Mouse (Mus musculus) hindbrain, embryonic 16.5 days (tissue): ENCODE data around the gene Tmem165. TPM values are rescaled to one million over a fixed set of nuclear protein-coding genes. Genes with fewer than 3 reads are reported as not detected.

Experiments
- ATAC-seq: fragments of 200-750 bp; cut with Nextera tagmentation; 2 replicates; pipeline ENCODE4 v1.8.0; 2017; ENCODE audit warnings: moderate TSS enrichment, moderate library complexity
- H3K27ac ChIP-seq: fragments of 300-500 bp; sonication (generic); 2 replicates; pipeline ENCODE4 v1.5.1; 2014; ENCODE audit warnings: low read depth, mild to moderate bottlenecking, control low read depth, low read length, moderate library complexity
- H3K27me3 ChIP-seq: fragments of 300-500 bp; sonication (generic); replicated peaks from 2 replicates; pipeline ENCODE4 v1.6.1; 2014; ENCODE audit warnings: low read length; ENCODE audit not compliant: control insufficient read depth, insufficient read depth
- H3K36me3 ChIP-seq: fragments of 300-500 bp; sonication (generic); 2 replicates; pipeline ENCODE4 v1.6.1; 2014; ENCODE audit warnings: mild to moderate bottlenecking, low read length, moderate library complexity, mixed read lengths; ENCODE audit not compliant: control insufficient read depth, insufficient read depth
- H3K4me1 ChIP-seq: fragments of 300-500 bp; sonication (generic); 2 replicates; pipeline ENCODE4 v1.6.1; 2014; ENCODE audit warnings: low read depth, low read length; ENCODE audit not compliant: control insufficient read depth, insufficient read depth
- H3K4me2 ChIP-seq: fragments of 300-500 bp; sonication (generic); 2 replicates; pipeline ENCODE4 v1.6.1; 2014; ENCODE audit warnings: mild to moderate bottlenecking, low read length, control low read depth, moderate library complexity
- H3K4me3 ChIP-seq: fragments of 300-500 bp; sonication (generic); 2 replicates; pipeline ENCODE4 v1.5.1; 2014; ENCODE audit warnings: mild to moderate bottlenecking, low read length, control low read depth, moderate library complexity
- H3K9ac ChIP-seq: fragments of 300-500 bp; sonication (generic); 2 replicates; pipeline ENCODE4 v1.6.1; 2014; ENCODE audit warnings: low read depth, mild to moderate bottlenecking, control low read depth, low read length, moderate library complexity
- H3K9me3 ChIP-seq: fragments of 300-500 bp; sonication (generic); 2 replicates; pipeline ENCODE4 v1.6.1; 2014; ENCODE audit warnings: mild to moderate bottlenecking, low read length, moderate library complexity; ENCODE audit not compliant: control insufficient read depth
- WGBS: fragments of 180-500 bp; shearing (Covaris S2); extraction: QIAGEN DNeasy Blood & Tissue Kit; methylation state at CpG from one replicate; pipeline ENCODE4 v1.1.7; 2014; 5-methylcytosine and 5-hydroxymethylcytosine counted together
- polyA plus RNA-seq: library from polyadenylated mRNA; unstranded; fragments of >200 nt; fragmentation: Nextera tagmentation; extraction: Ambion mirVana; gene quantifications from 2 replicates; pipeline ENCODE4 v1.2.1, GENCODE M21; 2015

The Tmem165 gene
- polyA plus RNA-seq, 1 experiment from 2014 or later: 42.8 TPM

- Histone ChIP-seq H3K4me2 (no peak overlapping the region), H3K36me3 (no peaks in the 10 kb centered on the region), H3K27me3 (no peaks in the 10 kb centered on the region), H3K9ac (no peak overlapping the region), H3K4me1 (peaks cover 2% of the 10 kb centered on the region), H3K4me3 (no peak overlapping the region), H3K27ac (no peak overlapping the region), H3K9me3 (no peaks in the 10 kb centered on the region)
- 94% methylated on average over 4 of the region's 4 CpGs for WGBS
- ATAC-seq: no peak
Observed at GRCm38 (mm10) chr5:76143356-76143755, 40.3 kb upstream of the Tmem165 start.

DNA sequence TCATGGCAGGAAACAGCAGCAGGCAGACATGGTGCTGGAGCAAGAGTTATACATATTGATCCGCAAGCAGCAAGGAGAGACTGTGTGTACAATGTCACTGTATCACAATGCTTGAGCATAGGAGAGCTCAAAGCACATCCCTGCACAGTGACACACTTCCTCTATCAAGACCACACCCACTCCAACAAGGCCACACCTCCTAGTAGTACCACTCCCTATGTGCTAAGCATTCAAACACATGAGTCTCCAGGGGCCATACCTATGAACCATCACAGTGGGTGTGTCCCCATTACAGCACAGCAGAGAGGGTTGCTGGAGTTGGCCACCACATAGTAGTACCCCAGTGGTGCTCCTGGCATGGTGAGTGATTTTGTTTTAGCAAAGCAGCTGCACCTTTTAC is 37.3 kb upstream of the Tmem165 start:
- no peak for ATAC-seq
- Histone ChIP-seq H3K36me3 (peaks cover 4% of the 10 kb centered on the region), H3K27ac (no peak overlapping the region), H3K4me1 (no peaks in the 10 kb centered on the region), H3K4me2 (no peak overlapping the region), H3K27me3 (no peaks in the 10 kb centered on the region), H3K9me3 (no peaks in the 10 kb centered on the region), H3K4me3 (no peak overlapping the region), H3K9ac (no peak overlapping the region)
- 94% methylated on average over 1 of the region's 1 CpGs for WGBS

GRCm38 (mm10) chr5:76149436-76149835 is 34.2 kb upstream of the Tmem165 start:
- Histone ChIP-seq H3K9me3 (no peaks in the 10 kb centered on the region), H3K4me3 (no peak overlapping the region), H3K4me2 (no peak overlapping the region), H3K27ac (no peak overlapping the region), H3K36me3 (peaks cover 4% of the 10 kb centered on the region), H3K4me1 (no peaks in the 10 kb centered on the region), H3K9ac (no peak overlapping the region), H3K27me3 (no peaks in the 10 kb centered on the region)
- no peak for ATAC-seq
- 93% methylated on average over 6 of the region's 6 CpGs for WGBS

DNA sequence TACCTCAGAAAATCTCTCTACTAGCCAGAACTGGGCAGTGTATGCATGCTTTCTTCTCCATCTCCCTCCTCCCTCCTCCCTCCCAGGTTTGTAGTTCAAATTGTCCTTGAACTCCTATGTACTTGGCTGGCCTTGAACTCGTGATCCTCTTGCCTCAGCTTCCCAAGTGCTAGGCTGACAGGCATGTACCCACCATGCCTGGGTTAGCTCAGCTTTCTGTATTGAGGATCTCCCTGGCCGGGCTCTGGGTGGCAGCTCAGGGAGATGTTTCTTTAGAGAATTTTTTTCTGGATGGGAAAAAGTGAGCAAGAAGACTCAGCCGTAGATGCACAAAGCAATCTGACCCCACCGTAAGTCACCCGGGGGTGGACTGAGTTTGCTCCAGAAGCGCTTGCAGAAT is 30.7 kb upstream of the Tmem165 start:
- H3K36me3 ChIP-seq: peaks cover 9% of the 10 kb centered on the region
- no peak overlapping the region for H3K9ac ChIP-seq
- H3K4me2 ChIP-seq: no peak overlapping the region
- no peaks in the 10 kb centered on the region for H3K4me1 ChIP-seq
- no peak overlapping the region for H3K27ac ChIP-seq
- no peak for ATAC-seq
- H3K27me3 ChIP-seq: no peaks in the 10 kb centered on the region
- whole genome bisulfite sequencing: 93% methylated on average over 6 of the region's 6 CpGs
- H3K4me3 ChIP-seq: no peak overlapping the region
- no peaks in the 10 kb centered on the region for H3K9me3 ChIP-seq

DNA sequence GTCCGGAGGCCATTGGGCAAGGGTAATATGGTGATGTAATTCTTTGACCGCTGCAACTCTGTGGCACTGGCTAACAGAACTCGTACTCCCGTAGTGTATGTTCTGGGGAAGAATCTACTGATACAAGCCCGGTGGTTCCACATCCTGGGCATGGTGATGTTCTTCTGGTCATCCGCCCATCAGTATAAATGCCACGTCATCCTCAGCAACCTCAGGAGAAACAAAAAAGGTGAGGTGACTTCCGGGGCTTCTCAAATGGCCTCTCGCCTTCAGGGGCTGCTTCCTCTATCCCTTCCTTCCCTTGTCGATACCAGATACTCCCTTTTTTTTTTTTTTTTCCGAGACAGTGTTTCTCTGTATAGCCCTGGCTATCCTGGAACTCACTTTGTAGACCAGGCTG is 30.2 kb upstream of the Tmem165 start:
- Histone ChIP-seq H3K36me3 (peaks cover 9% of the 10 kb centered on the region), H3K4me2 (no peak overlapping the region), H3K27ac (no peak overlapping the region), H3K9me3 (no peaks in the 10 kb centered on the region), H3K27me3 (no peaks in the 10 kb centered on the region), H3K9ac (no peak overlapping the region), H3K4me3 (no peak overlapping the region), H3K4me1 (no peaks in the 10 kb centered on the region)
- no peak for ATAC-seq
- WGBS: 95% methylated on average over 11 of the region's 11 CpGs

DNA sequence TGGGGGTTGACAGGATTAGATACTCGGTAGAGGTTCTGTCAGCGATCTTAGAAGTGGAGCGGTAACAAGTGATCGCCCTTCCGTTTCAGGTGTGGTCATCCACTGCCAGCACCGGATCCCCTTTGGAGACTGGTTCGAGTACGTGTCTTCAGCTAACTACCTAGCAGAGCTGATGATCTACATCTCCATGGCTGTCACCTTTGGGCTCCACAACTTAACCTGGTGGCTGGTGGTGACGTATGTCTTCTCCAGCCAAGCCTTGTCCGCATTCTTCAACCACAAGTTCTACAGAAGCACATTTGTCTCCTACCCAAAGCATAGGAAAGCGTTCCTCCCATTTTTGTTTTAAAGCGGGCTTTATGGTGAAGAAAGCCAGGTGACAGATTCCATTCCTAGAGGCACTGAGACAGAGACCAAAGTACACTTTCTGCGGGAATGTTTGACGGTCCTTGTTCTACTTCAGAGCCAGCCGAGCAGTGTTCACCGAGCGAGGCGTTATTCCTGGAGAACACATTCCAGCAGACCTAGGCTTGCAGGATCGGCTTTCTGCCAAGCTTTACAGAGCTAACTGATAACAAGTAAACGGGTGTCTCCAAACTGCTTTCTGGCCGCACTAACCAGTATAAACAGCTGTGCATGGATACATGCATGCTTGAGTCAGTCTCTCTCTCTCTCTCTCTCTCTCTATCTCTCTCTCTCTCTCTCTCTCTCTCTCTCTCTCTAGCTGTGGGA is 29.1 kb upstream of the Tmem165 start:
- no peaks in the 10 kb centered on the region for H3K4me1 ChIP-seq

DNA sequence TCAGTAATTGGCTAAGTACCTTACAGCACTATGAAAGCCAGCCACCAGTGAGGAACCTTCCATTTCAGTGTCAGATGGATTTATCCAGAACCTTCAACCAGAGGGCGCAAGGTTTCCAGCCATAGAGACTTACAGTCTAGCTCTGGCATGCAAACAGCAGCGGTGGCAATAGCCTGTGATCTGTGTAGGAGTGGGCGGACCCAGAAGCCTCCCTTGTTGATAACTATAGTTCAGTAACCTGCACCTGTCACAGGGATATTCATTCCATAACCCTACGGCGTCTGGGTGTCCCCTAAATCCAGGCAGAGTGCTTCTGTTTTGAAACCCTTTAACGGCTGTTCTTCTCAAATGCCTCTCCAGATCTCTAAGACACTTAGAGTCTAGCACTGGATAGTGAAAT is 24.1 kb upstream of the Tmem165 start:
- H3K27ac ChIP-seq: no peak overlapping the region
- peaks cover 5% of the 10 kb centered on the region; the same call in 1 of the 2 replicates for H3K36me3 ChIP-seq
- H3K9ac ChIP-seq: no peak overlapping the region
- H3K4me2 ChIP-seq: no peak overlapping the region
- H3K9me3 ChIP-seq: no peaks in the 10 kb centered on the region
- WGBS: 82% methylated on average over 6 of the region's 6 CpGs
- no peak for ATAC-seq
- no peaks in the 10 kb centered on the region for H3K27me3 ChIP-seq
- no peak overlapping the region for H3K4me3 ChIP-seq
- no peaks in the 10 kb centered on the region for H3K4me1 ChIP-seq

More for the DNA sequence above, 29.1 kb upstream of the Tmem165 start:
- no peak overlapping the region for H3K4me2 ChIP-seq
- H3K4me3 ChIP-seq: no peak overlapping the region
- peaks cover 9% of the 10 kb centered on the region for H3K36me3 ChIP-seq
- H3K27me3 ChIP-seq: no peaks in the 10 kb centered on the region
- H3K9ac ChIP-seq: no peak overlapping the region
- H3K27ac ChIP-seq: no peak overlapping the region
- ATAC-seq: no peak
- H3K9me3 ChIP-seq: no peaks in the 10 kb centered on the region
- 91% methylated on average over 21 of the region's 21 CpGs for WGBS

DNA sequence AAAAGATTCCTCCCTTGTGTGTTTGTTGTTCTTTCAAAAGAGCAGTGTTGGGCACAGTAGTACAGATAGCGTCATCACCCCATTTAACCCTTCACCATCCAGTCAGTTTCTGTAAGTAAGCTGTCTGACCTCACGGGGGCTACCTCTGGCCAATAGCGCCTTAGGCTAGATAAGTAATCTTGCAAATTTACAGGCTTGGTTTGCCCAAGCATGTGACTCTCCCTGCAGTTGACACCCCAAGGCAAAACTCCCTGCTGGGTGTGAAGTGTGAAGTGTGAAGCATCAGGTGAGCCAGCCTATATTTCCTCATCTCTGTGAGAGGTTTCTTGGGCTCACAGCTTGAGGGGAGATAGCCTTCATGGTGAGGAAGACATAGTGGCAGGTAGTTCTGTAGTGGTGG is 23.6 kb upstream of the Tmem165 start:
- no peaks in the 10 kb centered on the region for H3K9me3 ChIP-seq
- H3K4me1 ChIP-seq: no peaks in the 10 kb centered on the region
- H3K9ac ChIP-seq: no peak overlapping the region
- H3K4me3 ChIP-seq: no peak overlapping the region
- WGBS: 77% methylated on average over 3 of the region's 3 CpGs
- H3K27me3 ChIP-seq: no peaks in the 10 kb centered on the region
- ATAC-seq: no peak
- H3K4me2 ChIP-seq: no peak overlapping the region
- H3K27ac ChIP-seq: no peak overlapping the region
- H3K36me3 ChIP-seq: peaks cover 5% of the 10 kb centered on the region; the same call in 1 of the 2 replicates

DNA sequence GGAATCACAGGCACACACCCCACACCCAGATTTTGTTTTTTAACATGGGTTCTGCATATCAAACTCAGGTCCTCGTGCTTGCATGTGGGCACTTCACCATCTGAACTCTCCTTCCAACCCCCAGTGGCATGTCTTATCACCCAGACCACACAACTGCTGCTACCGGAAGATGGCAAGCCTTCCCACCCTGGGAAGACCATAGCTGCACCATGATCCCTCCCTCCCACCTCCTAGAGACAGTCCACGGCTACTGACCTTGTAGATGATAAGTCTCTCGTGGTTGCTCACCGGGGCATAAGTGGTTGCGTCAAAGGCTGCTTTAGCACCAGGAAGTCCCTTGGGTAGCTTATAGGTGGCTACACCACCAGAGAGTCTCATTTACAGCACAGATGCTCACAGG is 22.2 kb upstream of the Tmem165 start:
- ATAC-seq: no peak
- Histone ChIP-seq H3K9me3 (no peaks in the 10 kb centered on the region), H3K4me3 (no peak overlapping the region), H3K4me2 (no peak overlapping the region), H3K27ac (no peak overlapping the region), H3K4me1 (no peaks in the 10 kb centered on the region), H3K27me3 (no peaks in the 10 kb centered on the region), H3K9ac (no peak overlapping the region), H3K36me3 (no peaks in the 10 kb centered on the region)
- 91% methylated on average over 6 of the region's 6 CpGs for WGBS
